Mouse (Mus musculus) embryonic facial prominence, embryonic 10.5 days (tissue): ENCODE measurements around the gene Ckap4. TPM values are rescaled to one million over a fixed set of nuclear protein-coding genes. Genes with fewer than 3 reads are reported as not detected.
"Not testable (repeated sequence)": the region's sequence is repeated elsewhere in the genome, so short reads cannot be mapped to it uniquely, and the experiment has no call there.

Experiments used
- DNase-seq: peaks from one replicate; pipeline ENCODE4 v3.0.0-alpha.2; 2017; ENCODE audit warnings: low spot score
- H3K27ac ChIP-seq: fragments of 300-500 bp; sonication (generic); replicated peaks from 2 replicates; pipeline ENCODE4 v1.5.1; 2016; ENCODE audit warnings: mild to moderate bottlenecking
- H3K27me3 ChIP-seq: fragments of 300-500 bp; sonication (generic); replicated peaks from 2 replicates; pipeline ENCODE4 v1.6.1; 2016; ENCODE audit warnings: low read depth, mild to moderate bottlenecking; ENCODE audit not compliant: poor library complexity, severe bottlenecking
- H3K36me3 ChIP-seq: fragments of 300-500 bp; sonication (generic); replicated peaks from 2 replicates; pipeline ENCODE4 v1.6.1; 2016; ENCODE audit warnings: mild to moderate bottlenecking, moderate library complexity
- H3K4me1 ChIP-seq: fragments of 300-500 bp; sonication (generic); 2 replicates; pipeline ENCODE4 v1.6.1; 2016
- H3K4me3 ChIP-seq: fragments of 300-500 bp; sonication (generic); 2 replicates; pipeline ENCODE4 v1.5.1; 2016; ENCODE audit warnings: mild to moderate bottlenecking, moderate library complexity
- H3K9me3 ChIP-seq: fragments of 300-500 bp; sonication (generic); 2 replicates; pipeline ENCODE4 v1.6.1; 2016; ENCODE audit warnings: mild to moderate bottlenecking
- WGBS: fragments of 180-500 bp; shearing (Covaris S2); methylation state at CpG from one replicate; pipeline ENCODE4 v1.1.7; 2016; 5-methylcytosine and 5-hydroxymethylcytosine counted together
- polyA plus RNA-seq: library from polyadenylated mRNA; unstranded; fragments of >200 nt; fragmentation: Nextera tagmentation; extraction: Ambion mirVana; gene quantifications from 2 replicates; pipeline ENCODE4 v1.2.1, GENCODE M21; 2016

The Ckap4 gene
- polyA plus RNA-seq, 1 experiment from 2014 or later: 61.2 TPM

DNA sequence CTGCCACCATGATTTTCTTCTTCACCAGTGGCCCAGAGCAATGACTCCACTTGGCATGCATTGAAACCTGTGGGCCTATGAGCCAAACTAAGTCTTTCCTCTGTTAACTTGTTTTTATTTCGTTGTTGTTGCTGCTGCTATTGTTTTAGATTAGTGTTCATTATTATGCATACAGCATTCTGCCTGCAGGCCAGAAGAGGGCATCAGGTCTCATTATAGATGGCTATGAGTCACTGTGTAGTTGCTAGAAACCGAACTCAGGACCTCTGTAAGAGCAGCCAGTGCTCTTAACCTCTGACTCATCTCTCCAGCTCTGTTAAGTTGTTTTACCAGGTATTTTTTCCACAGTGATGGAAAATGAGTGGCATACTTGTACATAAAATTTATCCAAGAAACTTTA lies 50.8 kb downstream of the Ckap4 start:
- no peak overlapping the region for H3K4me3 ChIP-seq
- H3K4me1 ChIP-seq: peaks cover 28% of the 10 kb centered on the region
- no peaks in the 10 kb centered on the region for H3K27me3 ChIP-seq
- no peaks in the 10 kb centered on the region for H3K36me3 ChIP-seq
- H3K9me3 ChIP-seq: no peaks in the 10 kb centered on the region
- WGBS: 87% methylated on average over 2 of the region's 2 CpGs
- no peak overlapping the region for H3K27ac ChIP-seq
- no peak for DNase-seq

DNA sequence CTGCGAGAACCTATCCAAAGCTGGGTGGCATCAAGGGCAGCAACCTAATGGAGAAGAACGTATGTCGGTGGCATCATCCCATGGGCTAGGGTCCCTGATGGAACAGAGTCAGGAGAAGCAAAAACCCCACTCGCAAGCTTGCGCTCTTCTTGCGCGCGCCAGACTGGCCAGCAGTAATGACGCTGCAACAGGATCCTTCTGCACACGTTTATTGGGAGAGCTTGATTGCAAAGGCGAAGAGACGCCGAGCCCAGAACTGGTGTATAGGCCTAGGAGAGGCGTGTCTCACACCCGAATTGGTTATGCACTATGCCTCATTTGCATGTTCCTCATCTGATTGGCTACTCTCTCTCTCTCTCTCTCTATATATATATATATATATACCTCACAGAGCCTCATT lies 51.4 kb downstream of the Ckap4 start:
- not testable (repeated sequence) for H3K27me3 ChIP-seq, H3K9me3 ChIP-seq, H3K4me3 ChIP-seq, H3K27ac ChIP-seq, H3K36me3 ChIP-seq, DNase-seq
- WGBS: 93% methylated on average over 15 of the region's 15 CpGs
- H3K4me1 ChIP-seq: peaks cover 34% of the 10 kb centered on the region

DNA sequence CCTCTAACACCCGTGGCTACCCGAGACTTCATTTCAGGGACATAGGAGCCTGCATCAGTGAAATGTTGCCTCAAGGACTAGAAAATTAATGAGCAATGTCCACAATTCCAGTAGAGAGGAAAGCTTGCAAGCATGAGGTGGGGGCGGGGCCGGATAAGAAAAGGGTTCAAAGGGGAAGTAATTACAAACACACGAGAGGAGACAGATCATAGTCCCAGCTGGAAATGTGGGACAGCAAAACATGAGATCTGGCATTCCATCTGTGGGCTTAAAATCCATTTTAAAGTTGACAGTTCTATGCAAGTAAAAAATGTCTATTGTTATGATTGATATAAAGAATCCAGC lies 52.6 kb downstream of the Ckap4 start:
- H3K27ac ChIP-seq: peak overlapping the region; percentile 41; the same call in 1 of the 2 replicates

DNA sequence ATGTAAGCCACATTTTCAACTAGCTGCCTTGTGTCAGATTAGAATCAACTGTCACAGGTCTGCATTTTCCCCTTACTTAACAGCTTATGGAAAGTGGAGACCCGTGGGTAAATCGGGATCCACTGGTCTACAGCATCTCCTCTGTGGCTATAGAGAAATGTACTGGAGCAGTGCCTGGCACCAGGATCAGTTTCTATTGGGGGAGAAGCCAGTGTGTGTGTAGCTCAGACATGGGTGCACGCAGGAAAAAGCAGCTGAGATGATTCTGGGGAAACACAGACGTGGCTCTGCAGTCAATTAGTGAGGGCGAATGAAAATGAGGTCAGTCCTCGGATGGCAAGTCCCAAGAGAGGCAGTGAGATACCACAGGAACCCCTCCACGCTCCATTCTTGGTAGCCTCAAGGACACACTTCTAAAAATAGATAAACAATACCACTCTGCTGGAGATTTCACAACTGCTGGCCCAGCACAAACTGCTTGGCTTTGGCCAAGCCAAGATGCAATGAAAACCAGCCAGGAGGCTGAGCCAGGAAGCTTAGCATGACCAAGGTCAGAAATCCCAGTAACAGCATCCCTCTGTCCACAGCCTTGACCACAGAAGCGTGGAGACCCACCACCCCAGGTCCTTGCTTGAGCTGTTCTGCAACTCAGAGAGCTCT lies 53.1 kb downstream of the Ckap4 start:
- H3K4me1 ChIP-seq: peaks cover 48% of the 10 kb centered on the region
- no peak for DNase-seq
- H3K36me3 ChIP-seq: no peaks in the 10 kb centered on the region
- no peaks in the 10 kb centered on the region for H3K27me3 ChIP-seq
- 47% methylated on average over 8 of the region's 8 CpGs for WGBS
- H3K27ac ChIP-seq: peak overlapping the region; percentile 41; the same call in 1 of the 2 replicates
- no peak overlapping the region for H3K4me3 ChIP-seq
- H3K9me3 ChIP-seq: no peaks in the 10 kb centered on the region

More for the DNA sequence above, 52.6 kb downstream of the Ckap4 start:
- WGBS: 58% methylated on average over 5 of the region's 5 CpGs
- H3K4me3 ChIP-seq: no peak overlapping the region
- no peaks in the 10 kb centered on the region for H3K27me3 ChIP-seq
- no peak for DNase-seq
- H3K9me3 ChIP-seq: no peaks in the 10 kb centered on the region
- H3K4me1 ChIP-seq: peaks cover 46% of the 10 kb centered on the region
- no peaks in the 10 kb centered on the region for H3K36me3 ChIP-seq

DNA sequence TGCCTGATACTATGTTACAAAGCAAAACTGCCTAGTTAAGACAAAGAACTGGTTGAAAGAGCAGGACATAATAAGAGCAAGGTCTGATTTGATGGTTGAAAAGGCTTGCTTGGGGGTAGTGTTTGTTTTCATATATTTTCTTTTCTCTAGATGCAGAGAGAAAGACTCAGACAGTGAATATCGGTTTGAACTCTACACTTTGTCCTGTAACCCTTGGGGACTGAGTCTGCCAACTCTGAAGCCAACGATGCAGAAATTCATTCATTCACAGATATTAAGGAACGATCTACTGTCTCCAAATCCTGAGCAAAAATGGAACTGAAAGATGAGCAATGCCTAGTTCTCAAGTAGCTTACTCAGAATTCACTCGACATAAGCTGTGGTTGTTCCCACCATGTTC lies 53.7 kb downstream of the Ckap4 start:
- H3K36me3 ChIP-seq: no peaks in the 10 kb centered on the region
- H3K27ac ChIP-seq: no peak overlapping the region
- H3K27me3 ChIP-seq: no peaks in the 10 kb centered on the region
- no peaks in the 10 kb centered on the region for H3K9me3 ChIP-seq
- peaks cover 48% of the 10 kb centered on the region for H3K4me1 ChIP-seq
- no peak overlapping the region for H3K4me3 ChIP-seq
- DNase-seq: no peak
- 70% methylated on average over 4 of the region's 4 CpGs for WGBS

DNA sequence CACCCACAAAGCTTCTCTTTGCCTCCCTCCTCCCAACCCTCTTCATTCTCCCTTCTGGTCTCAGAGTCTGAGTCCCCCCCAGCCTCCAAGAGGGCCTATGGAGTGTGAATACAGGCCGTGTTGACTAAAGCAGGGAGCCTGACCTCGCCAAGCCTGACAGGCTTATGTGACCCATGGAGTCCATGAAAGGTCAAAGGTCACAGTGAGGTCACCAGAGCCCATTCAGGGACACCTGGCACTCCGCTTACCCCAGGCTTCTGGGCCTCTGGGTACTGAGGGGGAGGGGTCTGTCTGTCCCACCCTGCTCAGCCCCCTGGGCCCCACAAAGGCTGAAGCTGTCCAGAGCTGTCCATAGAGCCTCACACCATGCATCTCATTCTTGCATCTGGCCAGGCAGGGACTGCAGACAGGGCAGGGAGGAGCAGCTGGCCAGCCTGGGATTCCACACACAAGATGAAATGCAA lies 56.2 kb downstream of the Ckap4 start:
- WGBS: 4% methylated on average over 3 of the region's 3 CpGs

DNA sequence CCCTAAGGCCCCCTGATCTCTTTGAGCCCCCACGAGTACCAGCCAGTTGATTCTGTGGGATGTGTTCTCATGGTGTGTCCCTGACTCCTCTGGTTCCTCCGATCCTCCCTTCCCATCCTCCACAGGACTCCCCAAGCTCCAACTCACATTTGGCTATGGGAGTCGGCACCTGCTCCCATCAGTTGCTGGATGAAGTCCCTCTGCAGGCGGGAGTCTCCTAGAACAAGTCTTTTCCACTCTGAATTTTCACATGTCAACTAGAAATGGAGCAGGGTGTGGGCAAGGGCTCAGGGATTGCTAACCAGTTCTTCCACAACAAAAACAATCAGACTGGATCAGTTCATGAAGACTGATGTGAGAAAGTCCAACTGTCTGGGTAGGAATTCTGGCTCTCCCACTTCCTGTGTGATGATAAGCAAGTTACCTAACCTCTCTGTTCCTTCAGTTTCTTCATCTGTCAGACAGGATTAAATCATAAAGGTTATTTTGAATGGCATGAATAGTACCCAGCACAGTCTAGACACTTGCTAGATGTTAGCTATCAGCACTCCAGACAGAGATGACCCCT lies 56.7 kb downstream of the Ckap4 start:
- Histone ChIP-seq H3K9me3 (no peaks in the 10 kb centered on the region), H3K27me3 (no peaks in the 10 kb centered on the region), H3K27ac (peak overlapping the region; percentile 60), H3K4me3 (no peak overlapping the region), H3K4me1 (peaks cover 48% of the 10 kb centered on the region), H3K36me3 (no peaks in the 10 kb centered on the region)
- no peak for DNase-seq
- 70% methylated on average over 4 of the region's 4 CpGs for WGBS

More for the DNA sequence above, 56.2 kb downstream of the Ckap4 start:
- Histone ChIP-seq H3K9me3 (no peaks in the 10 kb centered on the region), H3K27me3 (no peaks in the 10 kb centered on the region), H3K4me1 (peaks cover 48% of the 10 kb centered on the region), H3K27ac (peak overlapping the region; percentile 60), H3K4me3 (0 out of 2 replicates have a peak overlapping the region, but pooled peaks have one; percentile 15), H3K36me3 (no peaks in the 10 kb centered on the region)
- peak; percentile 74 for DNase-seq

Other genes with a start within 250 kb of the Ckap4 start
- gene Nuak1, start 93.5 kb downstream of the Ckap4 start, polyA plus RNA-seq: 2.4 and 2.7 TPM in 2 replicates
- 3.2 and 3.6 TPM in 2 replicates for gene Tcp11l2, start 42.6 kb upstream of the Ckap4 start, polyA plus RNA-seq
- 19.5 and 20.4 TPM in 2 replicates for gene Polr3b, start 88.2 kb upstream of the Ckap4 start, polyA plus RNA-seq
- 3.8 and 15.5 TPM in 2 replicates for gene Rfx4, start 222.0 kb upstream of the Ckap4 start, polyA plus RNA-seq